Mouse (Mus musculus): Measurements from ENCODE around the gene Rapgef2. TPM values are rescaled to one million over a fixed set of nuclear protein-coding genes. Genes with fewer than 3 reads are reported as not detected.
A peak's percentile ranks its signal among the peaks of the same experiment; 100 is the strongest.

Gene Rapgef2
- total RNA-seq, 2 experiments from 2014 or later: 40.2 to 51.6 TPM

GRCm38 (mm10) chr3:79129044-79129600 is 157.2 kb downstream of the Rapgef2 start:
- DNase-seq: peak in 1 of 2 experiments; percentile 35
- intact Hi-C loops (cut with DNase I): no loop called here

DNA sequence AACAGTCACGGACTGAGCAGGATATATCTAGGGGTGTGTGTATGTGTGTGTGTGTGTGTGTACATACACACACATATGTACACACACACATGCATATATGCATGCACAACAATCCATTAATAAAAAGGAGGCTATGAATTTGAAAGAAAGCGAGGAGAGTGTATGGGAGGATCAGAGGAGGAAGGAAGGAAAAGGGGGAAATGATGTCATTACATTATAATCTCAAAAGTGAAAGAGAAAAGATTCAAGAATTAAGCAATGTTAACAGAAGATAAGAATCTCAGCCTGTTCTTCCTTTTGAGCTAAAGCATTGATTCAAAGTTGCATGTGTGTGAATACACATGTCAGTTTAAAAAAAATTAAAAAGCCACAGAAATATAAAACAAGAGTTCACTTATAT is 158.5 kb downstream of the Rapgef2 start:
- no peak for DNase-seq

GRCm38 (mm10) chr3:79126857-79127256 is 159.5 kb downstream of the Rapgef2 start:
- no peak for DNase-seq
- intact Hi-C loops (cut with DNase I): no loop called here

More for the DNA sequence above, 158.5 kb downstream of the Rapgef2 start:
- intact Hi-C loops (cut with DNase I): no loop called here

DNA sequence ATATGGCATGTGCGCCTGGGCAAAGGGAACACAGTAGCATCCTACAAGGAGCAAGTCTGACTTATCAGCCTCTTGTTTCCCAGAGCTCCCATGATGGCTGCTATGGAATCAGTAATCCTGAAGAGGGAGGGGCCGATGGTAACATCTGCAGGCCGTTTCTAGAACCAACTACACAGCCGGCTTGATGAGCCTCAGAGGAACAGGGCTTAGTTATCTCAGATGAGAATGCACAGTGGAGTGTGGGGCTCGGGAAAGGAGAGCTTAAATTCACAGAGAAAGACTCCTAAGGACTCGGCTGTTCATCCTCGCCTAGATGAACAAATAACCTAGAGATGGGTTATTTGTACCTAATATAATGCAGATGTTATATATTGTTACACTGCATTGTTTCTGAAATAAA is 164.9 kb downstream of the Rapgef2 start:
- intact Hi-C loops (cut with DNase I): no loop called here
- DNase-seq: no peak

- DNase-seq: no peak
- intact Hi-C loops (cut with DNase I): no loop called here
Observed at GRCm38 (mm10) chr3:79119983-79120382, 166.3 kb downstream of the Rapgef2 start.

GRCm38 (mm10) chr3:79110153-79110552 is 176.2 kb downstream of the Rapgef2 start:
- peak in 1 of 2 experiments; percentile 42 for DNase-seq
- intact Hi-C loops (cut with DNase I): no loop called here

DNA sequence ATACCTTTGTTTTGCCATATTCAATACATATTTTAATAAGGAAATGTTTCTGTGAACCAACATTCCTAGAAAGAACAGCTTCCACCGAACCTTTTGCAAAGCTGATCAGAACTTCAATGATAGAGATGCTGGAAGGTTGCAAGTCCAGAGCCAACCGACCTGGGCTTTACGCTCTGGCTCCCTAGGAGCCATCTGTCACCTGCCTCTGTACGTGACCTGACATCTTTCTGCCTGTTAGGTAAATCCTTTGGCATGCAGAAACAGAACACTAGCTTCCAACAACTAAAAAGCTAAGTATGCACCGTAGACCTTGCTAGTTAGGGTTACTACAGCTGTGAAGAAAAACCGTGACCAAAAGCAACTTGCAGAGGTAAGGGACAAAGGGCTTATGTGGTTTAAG is 178.1 kb downstream of the Rapgef2 start:
- intact Hi-C loops (cut with DNase I): loop anchor here (10.0 kb wide), 1 partner anchor 477 kb away; no protein-coding TSS in a partner anchor
- no peak for DNase-seq

GRCm38 (mm10) chr3:79106360-79106759 is 180.0 kb downstream of the Rapgef2 start:
- DNase-seq: no peak
- intact Hi-C loops (cut with DNase I): loop anchor here (10.0 kb wide), 1 partner anchor 478 kb away; no protein-coding TSS in a partner anchor

DNA sequence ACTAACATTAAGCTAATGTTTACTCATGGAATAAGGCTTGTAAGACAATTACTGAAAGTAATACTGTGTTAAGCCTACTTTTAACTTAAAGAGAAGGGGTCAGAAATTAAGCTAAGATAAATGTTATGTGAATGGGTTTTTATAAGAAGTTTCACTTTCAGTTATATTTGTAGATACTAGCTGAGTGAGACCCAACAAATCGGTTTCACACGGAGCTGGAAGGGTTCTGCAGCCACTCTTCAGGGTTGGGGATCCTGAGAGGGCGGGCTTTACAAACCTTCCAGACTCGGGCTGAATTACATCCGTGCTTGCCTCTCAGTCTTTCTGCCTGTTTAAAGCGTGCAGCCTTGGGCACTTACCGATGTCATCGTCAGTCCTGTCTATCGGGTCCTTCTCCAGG is 182.7 kb downstream of the Rapgef2 start:
- DNase-seq: no peak
- intact Hi-C loops (cut with DNase I): loop anchor here (5.0 to 10.0 kb wide), 2 partner anchors 94 to 481 kb away; no protein-coding TSS in a partner anchor

- DNase-seq: no peak
- intact Hi-C loops (cut with DNase I): loop anchor here (5.0 to 10.0 kb wide), 2 partner anchors 96 to 483 kb away; no protein-coding TSS in a partner anchor
Observed at GRCm38 (mm10) chr3:79101737-79102136, 184.6 kb downstream of the Rapgef2 start.

GRCm38 (mm10) chr3:79100831-79101230 is 185.5 kb downstream of the Rapgef2 start:
- intact Hi-C loops (cut with DNase I): loop anchor here (5.0 to 10.0 kb wide), 2 partner anchors 96 to 484 kb away; no protein-coding TSS in a partner anchor
- DNase-seq: no peak

- intact Hi-C loops (cut with DNase I): no loop called here
- DNase-seq: no peak
Observed at GRCm38 (mm10) chr3:79089091-79089490, 197.2 kb downstream of the Rapgef2 start.

- intact Hi-C loops (cut with DNase I): no loop called here
Observed at GRCm38 (mm10) chr3:79088461-79088860, 197.9 kb downstream of the Rapgef2 start.

DNA sequence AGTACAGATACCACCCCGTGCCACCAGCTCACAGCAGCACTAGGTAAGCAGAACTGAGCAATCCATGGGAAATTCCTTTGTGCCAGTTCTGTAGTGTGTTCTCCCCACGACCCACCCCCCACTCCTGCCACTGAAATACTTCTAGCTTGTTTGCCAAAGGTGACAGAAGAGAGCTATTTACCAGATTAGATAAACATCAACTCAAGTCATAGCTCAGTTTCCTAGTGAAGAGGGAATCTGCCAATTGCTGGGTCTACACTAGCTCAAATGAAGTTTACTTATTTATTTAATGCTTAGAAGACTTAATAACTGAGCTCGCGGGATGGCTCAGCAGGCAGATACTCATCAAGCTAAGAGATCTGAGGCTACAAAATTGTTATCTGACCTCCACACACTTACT is 200.0 kb downstream of the Rapgef2 start:
- DNase-seq: no peak
- intact Hi-C loops (cut with DNase I): no loop called here

More at GRCm38 (mm10) chr3:79088461-79088860, 197.9 kb downstream of the Rapgef2 start:
- no peak for DNase-seq

GRCm38 (mm10) chr3:79083881-79084280 is 202.4 kb downstream of the Rapgef2 start:
- intact Hi-C loops (cut with DNase I): no loop called here
- no peak for DNase-seq

- intact Hi-C loops (cut with DNase I): no loop called here
- DNase-seq: no peak
Observed at GRCm38 (mm10) chr3:79083030-79083429, 203.3 kb downstream of the Rapgef2 start.

- intact Hi-C loops (cut with DNase I): no loop called here
- DNase-seq: no peak
Observed at GRCm38 (mm10) chr3:79079076-79079475, 207.2 kb downstream of the Rapgef2 start.

DNA sequence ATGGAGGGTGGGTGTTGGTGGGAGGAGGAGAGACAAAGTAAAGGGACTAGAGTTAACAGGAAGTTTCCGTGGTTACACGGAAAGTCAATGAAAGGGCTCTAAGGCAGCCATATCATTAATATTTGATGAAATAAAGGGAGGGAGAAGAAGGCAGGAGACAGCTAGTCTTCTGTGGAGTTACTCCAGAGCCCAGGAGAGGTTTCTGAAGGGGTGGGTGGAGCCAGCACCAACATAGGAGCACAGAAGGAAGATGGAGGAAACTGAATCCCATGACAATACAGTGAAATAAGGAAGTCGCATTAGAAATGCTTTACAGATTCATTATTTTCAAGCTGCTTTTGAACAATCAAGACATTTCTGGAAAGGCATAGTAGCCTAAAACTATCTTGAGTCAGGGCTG is 211.3 kb downstream of the Rapgef2 start:
- no peak for DNase-seq
- intact Hi-C loops (cut with DNase I): no loop called here

DNA sequence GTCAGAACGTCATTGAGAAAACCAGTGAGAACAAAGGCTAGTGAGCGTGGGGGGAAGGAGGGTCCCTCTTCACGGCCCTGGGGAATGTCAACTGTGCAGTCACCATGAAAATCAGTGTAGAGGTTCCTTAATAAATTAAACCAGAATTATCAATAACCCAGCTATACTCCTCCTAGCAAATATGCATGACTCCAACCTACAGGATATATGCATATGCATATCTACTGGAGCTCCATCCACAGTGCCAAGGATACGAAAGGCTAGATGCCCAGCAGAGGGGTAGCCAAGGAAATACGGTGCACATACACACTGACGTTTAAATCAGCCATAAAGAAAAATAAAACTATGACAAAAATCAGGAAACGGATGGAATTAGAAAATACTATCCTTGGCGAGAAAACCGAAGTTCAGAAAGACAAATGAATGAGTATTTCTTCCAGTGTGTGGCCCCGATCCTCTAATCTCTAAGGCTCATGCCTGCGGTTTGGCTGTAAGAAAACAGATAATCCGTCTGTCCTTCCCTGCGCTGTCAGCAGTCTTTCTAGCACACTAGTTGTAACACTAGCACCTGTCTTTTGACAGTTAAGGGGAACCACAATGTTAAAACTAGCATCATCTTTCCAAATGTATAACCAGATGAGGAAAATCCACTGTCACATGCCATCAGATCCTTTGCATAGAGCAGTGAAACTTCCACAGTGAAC is 212.6 kb downstream of the Rapgef2 start:
- DNase-seq: no peak
- intact Hi-C loops (cut with DNase I): no loop called here

DNA sequence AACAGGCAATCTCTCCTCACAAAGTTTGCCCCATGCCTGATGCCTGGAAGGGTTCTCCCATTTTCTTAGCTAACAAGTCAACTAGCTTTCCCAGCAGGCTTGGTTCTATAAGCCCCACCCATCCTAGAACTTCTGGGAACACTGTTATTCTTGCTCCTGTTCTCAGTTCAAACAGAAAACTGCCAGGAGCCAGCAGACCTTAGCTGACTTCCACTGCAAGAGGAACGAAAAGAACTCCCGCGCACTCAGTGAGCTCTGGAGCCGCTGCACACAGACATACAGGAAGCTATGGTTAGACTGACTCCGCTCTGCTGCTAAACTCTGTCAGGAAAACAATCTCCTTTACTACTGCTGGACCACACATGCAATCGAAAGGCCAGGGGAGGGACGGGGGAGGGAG is 214.8 kb downstream of the Rapgef2 start:
- intact Hi-C loops (cut with DNase I): no loop called here
- peak; percentile 58 to 60 for DNase-seq

DNA sequence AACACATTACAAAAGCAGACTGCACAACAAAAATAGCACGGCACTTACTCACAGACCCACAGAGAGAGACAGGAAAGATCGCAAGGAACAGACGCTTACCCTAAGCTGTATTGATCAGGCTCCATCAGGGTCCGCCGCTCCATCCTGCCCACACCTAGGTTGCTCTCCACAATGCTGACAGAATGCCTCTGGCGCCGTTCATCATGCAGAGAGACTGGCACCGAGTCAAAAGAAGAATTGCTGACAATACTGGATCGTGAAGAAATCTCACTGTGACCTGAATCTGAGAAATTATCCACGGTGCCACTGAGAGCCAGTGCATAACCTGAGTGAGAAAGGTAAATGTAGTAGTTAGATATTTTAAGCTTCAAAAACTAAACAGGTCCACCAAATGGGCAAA is 216.4 kb downstream of the Rapgef2 start:
- DNase-seq: no peak
- intact Hi-C loops (cut with DNase I): loop anchor here (5.0 kb wide), 1 partner anchor 127 kb away; no protein-coding TSS in a partner anchor

DNA sequence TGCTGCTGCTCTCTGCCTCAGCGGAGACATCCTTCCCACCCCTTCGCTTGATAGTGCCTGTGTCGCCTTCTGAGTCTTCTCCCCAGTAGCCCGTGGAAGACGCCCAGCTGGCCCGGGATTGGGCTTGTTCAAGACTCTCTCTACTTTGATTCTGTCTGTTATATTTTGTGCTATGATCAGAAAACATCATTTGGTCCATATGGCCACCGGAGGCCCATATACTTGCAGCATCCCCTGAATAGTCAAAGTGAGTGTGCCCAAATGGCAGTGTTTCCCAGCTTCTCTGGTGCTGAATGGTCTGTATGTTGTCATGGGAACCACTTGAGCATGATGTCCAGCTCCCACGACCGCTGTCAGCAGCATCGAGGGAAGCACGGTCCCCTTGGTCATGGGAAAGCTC is 217.3 kb downstream of the Rapgef2 start:
- intact Hi-C loops (cut with DNase I): loop anchor here (5.0 kb wide), 1 partner anchor 128 kb away; no protein-coding TSS in a partner anchor
- no peak for DNase-seq
